Mouse (Mus musculus) mature B cell (primary cell): ENCODE measurements around the gene Pak3.

Experiments used
- in situ Hi-C: fragments of 300-500 bp; cut with MboI; formaldehyde crosslinking; loops from 2 replicates; pipeline ENCODE4 v1.14.3; 2019

Gene Pak3

GRCm38 (mm10) chrX:143664221-143665150 is 146.1 kb downstream of the Pak3 start:
- in situ Hi-C loops = no loop called here

DNA sequence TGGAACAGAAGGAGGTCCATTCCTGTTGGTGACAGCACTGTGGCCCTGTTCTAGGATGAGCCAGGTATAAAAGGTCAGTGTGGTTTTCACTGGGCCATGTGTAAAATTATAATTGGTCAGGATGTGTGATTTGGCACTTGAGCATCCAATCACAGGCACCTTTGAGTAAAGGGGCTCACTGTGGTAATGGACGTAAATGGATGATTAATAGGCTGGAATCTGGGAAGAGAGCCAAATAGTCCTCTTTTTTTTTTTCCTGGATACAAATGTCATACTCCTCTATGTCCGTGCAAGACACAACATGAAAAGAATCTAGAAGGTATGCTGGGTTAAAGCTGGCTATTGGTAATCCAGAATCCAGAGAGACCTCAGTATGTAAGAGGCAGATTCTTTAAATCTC is 147.4 kb downstream of the Pak3 start:
- in situ Hi-C loops = no loop called here

DNA sequence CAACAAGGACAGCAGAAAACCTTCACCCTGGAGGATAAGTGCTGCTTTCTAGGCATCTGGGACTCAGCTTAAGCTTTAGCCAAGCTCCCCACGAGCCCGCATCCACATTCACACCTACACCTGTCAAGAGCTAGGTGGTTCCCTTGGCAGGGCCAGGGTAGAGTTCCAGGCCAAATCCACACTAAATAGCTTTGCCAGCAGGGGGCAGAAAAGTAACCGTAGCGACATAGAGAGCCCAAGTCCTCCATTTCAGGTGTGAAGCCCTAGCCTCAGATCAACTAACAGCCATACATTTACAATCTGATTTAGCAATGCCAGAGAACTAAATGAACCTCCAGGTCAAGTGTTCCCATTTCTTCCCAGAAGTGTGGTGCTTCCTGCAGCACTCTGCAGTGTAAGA is 148.6 kb downstream of the Pak3 start:
- in situ Hi-C loops = no loop called here

DNA sequence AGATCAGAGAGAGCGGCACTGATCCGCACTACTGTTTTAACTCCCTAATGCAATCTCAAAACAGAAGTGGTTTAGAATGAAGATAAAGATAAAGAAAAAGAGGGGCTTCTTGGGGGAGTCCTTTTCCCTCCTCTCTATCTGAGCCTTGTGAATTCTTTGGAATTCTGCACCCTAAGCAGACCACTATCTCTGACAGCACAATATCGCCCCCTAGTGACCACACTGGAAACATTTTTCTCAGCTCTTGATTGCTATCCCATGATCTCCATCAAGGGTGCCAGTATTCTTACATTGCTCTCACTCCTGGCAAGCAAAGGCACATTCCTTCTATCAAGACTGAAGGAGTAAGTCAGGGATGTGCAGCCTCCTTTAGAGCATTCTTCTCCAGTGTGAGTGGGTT is 149.9 kb downstream of the Pak3 start:
- in situ Hi-C loops = no loop called here

- in situ Hi-C loops = no loop called here
Observed at GRCm38 (mm10) chrX:143678566-143678965, 160.2 kb downstream of the Pak3 start.

- in situ Hi-C loops = no loop called here
Observed at GRCm38 (mm10) chrX:143722250-143722649, 203.9 kb downstream of the Pak3 start.

GRCm38 (mm10) chrX:143725411-143725810 is 207.0 kb downstream of the Pak3 start:
- in situ Hi-C loops = no loop called here

DNA sequence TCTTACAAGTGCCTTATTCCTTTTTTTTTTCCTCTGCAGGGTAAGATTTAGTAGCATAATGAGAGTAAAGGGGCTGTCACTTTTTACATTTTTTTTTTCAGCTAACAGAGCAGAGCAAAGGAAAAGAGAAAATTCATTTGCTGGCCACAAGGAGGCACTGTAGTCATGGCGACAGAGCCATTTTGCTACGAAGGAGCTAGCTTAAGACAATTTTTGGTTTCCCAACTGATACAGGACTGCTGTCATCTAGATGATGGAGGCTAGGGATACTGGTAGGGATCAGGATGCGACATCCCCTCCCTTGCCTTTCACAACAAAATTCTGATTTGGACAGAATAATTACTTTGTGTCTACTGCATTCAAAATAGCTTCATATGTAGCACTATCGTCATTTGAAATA is 217.6 kb downstream of the Pak3 start:
- in situ Hi-C loops = no loop called here

GRCm38 (mm10) chrX:143739171-143739570 is 220.8 kb downstream of the Pak3 start:
- in situ Hi-C loops = no loop called here

DNA sequence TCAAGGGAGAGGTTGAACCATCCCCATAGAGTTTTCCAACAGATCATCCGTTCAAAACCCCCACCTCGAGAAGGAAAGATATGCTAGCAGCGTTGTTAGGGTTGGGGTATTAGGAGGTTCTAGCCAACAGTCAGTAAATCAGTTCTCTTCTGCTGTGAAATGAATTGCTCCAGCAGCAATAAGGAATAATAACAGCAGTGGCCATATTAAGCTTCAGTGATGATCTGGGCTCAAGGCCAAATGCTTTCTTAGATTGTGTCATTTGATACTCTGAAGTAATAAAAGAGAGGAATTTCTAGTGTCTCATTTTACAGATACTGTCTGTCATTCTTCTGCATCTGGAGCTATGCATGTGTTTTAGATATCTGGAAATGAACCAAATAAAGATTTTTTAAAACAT is 244.2 kb downstream of the Pak3 start:
- in situ Hi-C loops = no loop called here

DNA sequence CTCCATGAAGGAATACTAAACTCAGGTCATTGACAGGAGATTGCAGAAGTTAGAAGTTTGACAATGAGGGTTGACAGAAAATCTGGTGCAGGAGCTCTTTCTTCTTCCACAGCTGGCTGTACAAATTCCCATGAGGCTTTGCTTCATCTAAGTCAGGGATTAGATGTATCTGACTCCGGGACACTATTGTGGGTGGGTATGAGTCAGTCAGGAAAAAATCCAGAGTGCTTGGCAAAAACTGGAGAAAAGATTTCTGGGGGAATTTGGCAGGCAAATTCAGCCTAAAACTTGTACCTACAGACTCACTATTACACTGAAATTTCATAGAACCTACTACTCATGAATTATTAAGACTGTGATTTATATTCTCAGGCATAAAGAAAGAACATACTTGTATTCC is 297.6 kb downstream of the Pak3 start:
- in situ Hi-C loops = no loop called here

- in situ Hi-C loops = no loop called here
Observed at GRCm38 (mm10) chrX:143818961-143819360, 300.6 kb downstream of the Pak3 start.

DNA sequence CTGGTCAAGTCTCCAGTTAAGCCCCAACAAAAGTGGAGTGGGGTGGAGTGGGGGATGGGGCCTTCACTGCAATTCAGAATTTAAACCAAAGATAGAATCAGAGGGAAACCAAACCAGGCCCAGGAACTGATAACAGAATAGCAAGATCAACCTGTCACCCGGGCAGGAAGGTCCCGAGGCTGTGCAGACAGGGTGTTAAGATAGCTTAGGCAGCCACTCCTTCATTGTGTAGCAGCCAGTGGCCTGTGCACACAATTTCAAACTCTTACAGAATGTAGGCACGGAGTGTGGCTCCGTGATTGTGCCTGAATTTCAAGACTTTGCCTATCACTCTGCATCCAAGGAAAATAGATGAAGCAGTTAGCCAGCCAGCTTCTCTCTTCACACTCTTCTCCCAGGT is 308.1 kb downstream of the Pak3 start:
- in situ Hi-C loops = no loop called here

GRCm38 (mm10) chrX:143827212-143827611 is 308.8 kb downstream of the Pak3 start, which contains the start of gene Capn6:
Gene Capn6 (minus strand): TSS chrX:143827414.
- in situ Hi-C loops = no loop called here

DNA sequence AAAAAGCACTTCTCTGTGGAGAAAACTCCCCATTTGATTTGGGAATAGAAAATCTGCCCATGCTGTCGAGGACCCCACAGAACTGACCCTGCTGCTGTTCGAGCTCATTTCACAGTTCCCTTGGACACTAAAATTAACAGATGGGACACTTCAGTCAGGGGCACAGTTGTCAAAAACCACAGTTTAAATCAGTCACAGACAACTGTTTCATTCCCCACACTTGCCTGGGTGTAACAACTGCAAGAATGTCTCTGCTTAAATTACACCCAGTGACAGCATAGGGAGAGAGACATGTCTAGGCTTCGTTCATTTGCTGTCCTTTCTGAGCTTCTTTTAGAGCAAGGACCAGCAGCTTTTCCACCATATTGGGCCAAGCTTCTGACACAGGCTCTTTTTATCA is 328.2 kb downstream of the Pak3 start:
- in situ Hi-C loops = no loop called here
